Mouse (Mus musculus): ENCODE results near the gene Mien1.
A peak's percentile ranks its signal among the peaks of the same experiment; 100 is the strongest.

Mien1 gene

GRCm38 (mm10) chr11:98461109-98461720 lies 22.4 kb upstream of the Mien1 start:
- DNase-seq (ENCODE audit: low read depth in 2 of 2, low spot score in 2 of 2): no peak

GRCm38 (mm10) chr11:98459860-98460259 lies 21.1 kb upstream of the Mien1 start:
- no peak for DNase-seq (ENCODE audit: low read depth in 2 of 2, low spot score in 2 of 2)

GRCm38 (mm10) chr11:98459071-98459741 lies 20.4 kb upstream of the Mien1 start:
- no peak for DNase-seq (ENCODE audit: low read depth in 2 of 2, low spot score in 2 of 2)

- DNase-seq (ENCODE audit: low read depth in 2 of 2, low spot score in 2 of 2): no peak
Measured at GRCm38 (mm10) chr11:98458121-98458990, 19.6 kb upstream of the Mien1 start.

- peak; percentile 96 to 97 for DNase-seq (ENCODE audit: low read depth in 2 of 2, low spot score in 2 of 2)
Measured at GRCm38 (mm10) chr11:98457367-98458120, 18.8 kb upstream of the Mien1 start.

GRCm38 (mm10) chr11:98456945-98457344 lies 18.2 kb upstream of the Mien1 start:
- no peak for DNase-seq (ENCODE audit: low read depth in 2 of 2, low spot score in 2 of 2)

GRCm38 (mm10) chr11:98456545-98456944 lies 17.8 kb upstream of the Mien1 start:
- no peak for DNase-seq (ENCODE audit: low read depth in 2 of 2, low spot score in 2 of 2)

GRCm38 (mm10) chr11:98455484-98455883 lies 16.7 kb upstream of the Mien1 start:
- DNase-seq (ENCODE audit: low read depth in 2 of 2, low spot score in 2 of 2): peak in 1 of 2 experiments; percentile 33

GRCm38 (mm10) chr11:98449921-98450771 lies 11.4 kb upstream of the Mien1 start:
- DNase-seq (ENCODE audit: low read depth in 2 of 2, low spot score in 2 of 2): no peak

GRCm38 (mm10) chr11:98449419-98449818 lies 10.6 kb upstream of the Mien1 start:
- DNase-seq (ENCODE audit: low read depth in 2 of 2, low spot score in 2 of 2): no peak

GRCm38 (mm10) chr11:98448191-98448790 lies 9.5 kb upstream of the Mien1 start:
- DNase-seq (ENCODE audit: low read depth in 2 of 2, low spot score in 2 of 2): no peak

GRCm38 (mm10) chr11:98447475-98447834 lies 8.7 kb upstream of the Mien1 start:
- DNase-seq (ENCODE audit: low read depth in 2 of 2, low spot score in 2 of 2): no peak

- no peak for DNase-seq (ENCODE audit: low read depth in 2 of 2, low spot score in 2 of 2)
Measured at GRCm38 (mm10) chr11:98446562-98447474, 8.0 kb upstream of the Mien1 start.

GRCm38 (mm10) chr11:98446213-98446561 lies 7.4 kb upstream of the Mien1 start, which contains the start of gene Grb7:
Grb7 (plus strand) TSS chr11:98446394.
- DNase-seq (ENCODE audit: low read depth in 2 of 2, low spot score in 2 of 2): no peak

GRCm38 (mm10) chr11:98445679-98446078 lies 6.9 kb upstream of the Mien1 start:
- no peak for DNase-seq (ENCODE audit: low read depth in 2 of 2, low spot score in 2 of 2)

GRCm38 (mm10) chr11:98445238-98445637 lies 6.4 kb upstream of the Mien1 start:
- DNase-seq (ENCODE audit: low read depth in 2 of 2, low spot score in 2 of 2): no peak

- no peak for DNase-seq (ENCODE audit: low read depth in 2 of 2, low spot score in 2 of 2)
Measured at GRCm38 (mm10) chr11:98443688-98444087, 4.9 kb upstream of the Mien1 start.

- no peak for DNase-seq (ENCODE audit: low read depth in 2 of 2, low spot score in 2 of 2)
Measured at GRCm38 (mm10) chr11:98437441-98437840, 1.4 kb downstream of the Mien1 start.

GRCm38 (mm10) chr11:98435723-98436122 lies 3.1 kb downstream of the Mien1 start:
- DNase-seq (ENCODE audit: low read depth in 2 of 2, low spot score in 2 of 2): no peak

All from CD8-positive naive resting alpha-beta T cell, adult 2 months (primary cell).